Mouse (Mus musculus) liver, postnatal 0 days (tissue): ENCODE results near the gene Ifitm3. TPM values are rescaled to one million over a fixed set of nuclear protein-coding genes. Genes with fewer than 3 reads are reported as not detected.

Experiments used
- ATAC-seq: fragments of 200-750 bp; cut with Nextera tagmentation; 2 replicates; pipeline ENCODE4 v1.8.0; 2017; ENCODE audit warnings: mild to moderate bottlenecking, moderate library complexity
- DNase-seq: peaks from one replicate; pipeline ENCODE4 v3.0.0-alpha.2; 2016
- H3K27ac ChIP-seq: fragments of 300-500 bp; sonication (generic); 2 replicates; pipeline ENCODE4 v1.5.1; 2014; ENCODE audit warnings: antibody characterized with exemption, moderate library complexity, mild to moderate bottlenecking, low read depth
- H3K27me3 ChIP-seq: fragments of 300-500 bp; sonication (generic); 2 replicates; pipeline ENCODE4 v1.6.1; 2014; ENCODE audit warnings: low read length, control low read depth, mixed read lengths; ENCODE audit not compliant: insufficient read depth
- H3K36me3 ChIP-seq: fragments of 300-500 bp; sonication (generic); replicated peaks from 2 replicates; pipeline ENCODE4 v1.6.1; 2014; ENCODE audit warnings: mild to moderate bottlenecking, control low read depth, low read length, moderate library complexity, mixed read lengths; ENCODE audit not compliant: insufficient read depth
- H3K4me1 ChIP-seq: fragments of 300-500 bp; sonication (generic); 2 replicates; pipeline ENCODE4 v1.6.1; 2014; ENCODE audit warnings: antibody characterized with exemption, mild to moderate bottlenecking, control low read depth; ENCODE audit not compliant: insufficient read depth
- H3K4me2 ChIP-seq: fragments of 300-500 bp; sonication (generic); 2 replicates; pipeline ENCODE4 v1.6.1; 2014; ENCODE audit warnings: low read depth, mild to moderate bottlenecking, low read length, moderate library complexity, mixed read lengths
- H3K4me3 ChIP-seq: fragments of 300-500 bp; sonication (generic); 2 replicates; pipeline ENCODE4 v1.5.1; 2014; ENCODE audit warnings: low read depth, low read length
- H3K9ac ChIP-seq: fragments of 300-500 bp; sonication (generic); replicated peaks from 2 replicates; pipeline ENCODE4 v1.6.1; 2014; ENCODE audit warnings: mild to moderate bottlenecking, moderate library complexity
- H3K9me3 ChIP-seq: fragments of 300-500 bp; sonication (generic); 2 replicates; pipeline ENCODE4 v1.6.1; 2016; ENCODE audit warnings: mild to moderate bottlenecking, control low read depth, low read length, mixed read lengths
- CTCF ChIP-seq: sonication (generic); IDR thresholded peaks from 2 replicates; pipeline ENCODE4 v1.5.1; 2016; ENCODE audit warnings: antibody characterized with exemption, low read depth
- EP300 ChIP-seq: IDR thresholded peaks from 2 replicates; pipeline ENCODE4 v1.6.1; 2016; ENCODE audit warnings: antibody characterized with exemption, low read depth, mild to moderate bottlenecking
- WGBS: fragments of 180-500 bp; shearing (Covaris S2); extraction: QIAGEN DNeasy Blood & Tissue Kit; methylation state at CpG from one replicate; pipeline ENCODE4 v1.1.7; 2014; ENCODE audit not compliant: insufficient replicate concordance; 5-methylcytosine and 5-hydroxymethylcytosine counted together
- polyA plus RNA-seq: library from polyadenylated mRNA; unstranded; fragments of >200 nt; fragmentation: Nextera tagmentation; extraction: Ambion mirVana; gene quantifications from 2 replicates; pipeline ENCODE4 v1.2.1, GENCODE M21; 2015

The Ifitm3 gene
- 295 and 298 TPM in 2 replicates for polyA plus RNA-seq

DNA sequence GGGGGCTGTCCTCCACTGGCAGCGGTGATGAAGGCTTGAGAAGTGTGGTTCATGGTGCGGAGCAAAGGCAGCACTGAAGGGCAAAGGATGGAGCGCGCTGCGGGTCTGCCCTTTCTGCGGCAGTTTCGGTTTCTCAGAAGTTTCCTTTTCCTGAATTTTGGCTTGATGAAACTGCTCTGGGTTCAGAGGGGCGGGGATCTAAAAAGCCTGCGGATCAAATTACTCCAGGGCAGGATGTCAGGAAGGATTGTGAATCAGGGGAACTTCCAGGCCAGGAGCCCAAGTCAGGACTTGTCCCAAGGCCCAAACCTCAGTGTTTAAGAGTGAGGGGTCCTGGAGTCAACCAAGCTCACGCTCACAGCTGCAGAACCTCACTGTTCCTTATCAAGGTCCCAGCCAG, at the start of gene Ifitm3:
TSS of gene Ifitm3 (minus strand) at position 178 of the 400 bp plus-strand sequence.
- peak within 1 kb of the TSS; percentile 62 for H3K4me2 ChIP-seq
- H3K9me3 ChIP-seq, result no peaks in the 10 kb centered on the region
- peak; percentile 47 for DNase-seq
- no peak for ATAC-seq
- peak within 1 kb of the TSS; percentile 52 for H3K4me3 ChIP-seq
- WGBS, result 13% methylated on average over 10 of the region's 10 CpGs
- no peaks in the 10 kb centered on the region for H3K36me3 ChIP-seq
- TF ChIP-seq EP300 (no peak), CTCF (no peak)
- peaks cover 40% of the 10 kb centered on the region for H3K4me1 ChIP-seq
- H3K9ac ChIP-seq, result peak within 1 kb of the TSS; percentile 64
- H3K27ac ChIP-seq, result peak within 1 kb of the TSS; percentile 87
- H3K27me3 ChIP-seq, result no peaks in the 10 kb centered on the region

- Histone ChIP-seq H3K27ac (no peak overlapping the region), H3K4me2 (no peak overlapping the region), H3K4me1 (peaks cover 24% of the 10 kb centered on the region), H3K36me3 (no peaks in the 10 kb centered on the region), H3K4me3 (peak overlapping the region; percentile 40; the same call in 1 of the 2 replicates), H3K27me3 (peaks cover 45% of the 10 kb centered on the region), H3K9ac (no peak overlapping the region), H3K9me3 (no peaks in the 10 kb centered on the region)
- ATAC-seq (no peak), DNase-seq (no peak)
- WGBS, result 57% methylated on average over 2 of the region's 2 CpGs
- TF ChIP-seq CTCF (no peak), EP300 (no peak)
Observed at GRCm38 (mm10) chr7:141059929-141060328, 49.4 kb upstream of the Ifitm3 start.

- TF ChIP-seq CTCF, result no peak
- TF ChIP-seq EP300, result no peak
- 59% methylated on average over 14 of the region's 14 CpGs for WGBS
- Histone ChIP-seq H3K4me1 (peaks cover 14% of the 10 kb centered on the region), H3K36me3 (no peaks in the 10 kb centered on the region), H3K9me3 (no peaks in the 10 kb centered on the region), H3K4me3 (no peak overlapping the region), H3K27me3 (peaks cover 45% of the 10 kb centered on the region), H3K9ac (no peak overlapping the region), H3K27ac (no peak overlapping the region), H3K4me2 (no peak overlapping the region)
- ATAC-seq (no peak), DNase-seq (no peak)
Observed at GRCm38 (mm10) chr7:141058601-141059341, 48.2 kb upstream of the Ifitm3 start.

GRCm38 (mm10) chr7:141057541-141057940, 47.0 kb upstream of the Ifitm3 start:
- Histone ChIP-seq H3K4me1 (peaks cover 11% of the 10 kb centered on the region), H3K27me3 (peaks cover 39% of the 10 kb centered on the region), H3K27ac (no peak overlapping the region), H3K36me3 (no peaks in the 10 kb centered on the region), H3K9me3 (no peaks in the 10 kb centered on the region), H3K9ac (no peak overlapping the region), H3K4me2 (no peak overlapping the region), H3K4me3 (no peak overlapping the region)
- TF ChIP-seq CTCF, result no peak
- TF ChIP-seq EP300, result no peak
- no peak for ATAC-seq
- no peak for DNase-seq
- 87% methylated on average over 1 of the region's 1 CpGs for WGBS

DNA sequence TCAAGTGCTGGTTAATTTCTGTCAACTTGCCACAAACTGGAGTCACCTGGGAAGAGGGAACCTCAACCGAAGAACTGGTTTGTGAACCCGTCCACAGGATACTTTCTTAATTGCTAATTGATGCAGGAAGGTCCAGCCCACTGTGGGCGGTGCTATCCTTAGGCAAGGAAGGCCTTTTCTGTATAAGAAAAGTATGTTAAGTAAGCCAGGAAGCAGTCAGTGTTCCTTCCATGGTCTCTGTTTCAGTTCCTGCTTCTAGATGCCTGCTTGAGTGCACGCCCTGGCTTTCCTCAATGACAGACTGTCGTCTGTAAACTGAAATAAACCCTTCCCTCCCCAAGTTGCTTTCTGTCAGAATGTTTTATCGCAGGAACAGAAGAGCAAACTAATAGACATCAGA, 46.4 kb upstream of the Ifitm3 start:
- Histone ChIP-seq H3K36me3 (no peaks in the 10 kb centered on the region), H3K9ac (no peak overlapping the region), H3K27me3 (peaks cover 34% of the 10 kb centered on the region), H3K9me3 (no peaks in the 10 kb centered on the region), H3K4me3 (no peak overlapping the region), H3K27ac (no peak overlapping the region), H3K4me2 (no peak overlapping the region), H3K4me1 (peaks cover 11% of the 10 kb centered on the region)
- no peak for DNase-seq
- ATAC-seq, result no peak
- TF ChIP-seq CTCF (no peak), EP300 (no peak)
- WGBS, result 70% methylated on average over 6 of the region's 6 CpGs

DNA sequence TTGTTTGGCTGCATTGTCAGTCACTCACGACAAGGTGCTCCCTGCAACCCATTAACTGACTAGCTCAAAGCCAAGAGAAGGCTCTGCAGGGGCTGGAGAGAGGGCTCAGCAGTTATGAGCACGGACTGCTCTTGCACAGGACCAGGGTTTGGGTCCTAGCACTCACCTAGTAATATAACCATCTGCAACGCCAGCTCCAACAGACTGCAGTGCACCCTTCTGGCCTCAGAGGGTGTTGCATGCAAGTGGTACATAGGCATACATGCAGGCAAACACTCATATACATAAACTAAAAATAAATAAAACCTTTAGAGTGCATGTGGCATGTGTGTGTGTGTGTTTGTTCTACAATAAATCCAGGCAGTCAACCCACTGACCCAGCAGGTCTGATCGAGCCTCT, 45.2 kb upstream of the Ifitm3 start:
- H3K4me2 ChIP-seq, result no peak overlapping the region
- DNase-seq, result no peak
- H3K4me1 ChIP-seq, result peaks cover 4% of the 10 kb centered on the region
- no peak overlapping the region for H3K27ac ChIP-seq
- H3K27me3 ChIP-seq, result peaks cover 22% of the 10 kb centered on the region
- WGBS, result 74% methylated on average over 4 of the region's 4 CpGs
- H3K36me3 ChIP-seq, result no peaks in the 10 kb centered on the region
- no peak overlapping the region for H3K4me3 ChIP-seq
- no peak overlapping the region for H3K9ac ChIP-seq
- TF ChIP-seq EP300, result no peak
- TF ChIP-seq CTCF, result peak; percentile 39
- no peaks in the 10 kb centered on the region for H3K9me3 ChIP-seq
- no peak for ATAC-seq
